Mouse (Mus musculus): ENCODE data around the gene Cdca4.

DNA sequence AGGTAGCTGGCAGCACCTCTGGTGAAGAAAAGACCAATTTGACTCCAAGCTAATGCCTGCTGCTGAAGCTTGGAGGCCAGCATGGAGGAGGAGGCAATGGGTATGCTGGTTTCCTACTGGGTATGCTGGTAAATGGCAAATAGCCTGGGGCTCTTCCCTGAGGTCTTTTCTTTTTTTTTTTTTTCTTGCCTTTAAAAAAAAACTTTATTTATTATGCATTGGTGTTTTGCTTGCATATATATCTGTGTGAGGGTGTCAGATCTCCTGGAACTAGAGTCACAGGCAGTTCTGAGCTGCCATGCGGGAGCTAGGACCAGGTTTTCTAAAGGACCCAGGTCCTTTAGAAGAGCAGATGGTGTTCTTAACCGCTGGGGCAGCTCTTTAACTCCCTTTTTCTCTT, 42.0 kb upstream of the Cdca4 start:
- TF ChIP-seq GATA1 (IDR thresholded peaks at IDR 0.05; ENCODE audit: low read length) = no peak
- TF ChIP-seq TAL1 (IDR thresholded peaks at IDR 0.05; ENCODE audit: low read length) = no peak
